Mouse (Mus musculus) myocyte (in vitro differentiated cells): ENCODE measurements around the gene Sema3a. TPM values are rescaled to one million over a fixed set of nuclear protein-coding genes. Genes with fewer than 3 reads are reported as not detected.

Experiments
- H3K27me3 ChIP-seq: one replicate; pipeline ENCODE4 v1.6.1; 2011; ENCODE audit not compliant: control insufficient read depth, insufficient read depth, insufficient read length
- H3K36me3 ChIP-seq: one replicate; pipeline ENCODE4 v1.6.1; 2011; ENCODE audit not compliant: control insufficient read depth, insufficient read depth
- H3K4me2 ChIP-seq: one replicate; pipeline ENCODE4 v1.6.1; 2011; ENCODE audit warnings: low read depth, control low read depth
- H3K4me3 ChIP-seq: one replicate; pipeline ENCODE4 v1.5.1; 2011; ENCODE audit warnings: mild to moderate bottlenecking, control low read depth, moderate library complexity
- H3K79me2 ChIP-seq: one replicate; pipeline ENCODE4 v1.6.1; 2011; ENCODE audit not compliant: control insufficient read depth, insufficient read depth
- H3ac ChIP-seq: one replicate; pipeline ENCODE4 v1.6.1; 2011; ENCODE audit not compliant: control insufficient read depth, insufficient read length
- CEBPB ChIP-seq: IDR thresholded peaks from 2 replicates; pipeline ENCODE4 v1.6.1; 2011; ENCODE audit warnings: mild to moderate bottlenecking, moderate library complexity; ENCODE audit not compliant: poor library complexity, insufficient read depth, severe bottlenecking
- E2F4 ChIP-seq: IDR thresholded peaks from one replicate; pipeline ENCODE4 v1.6.1; 2011; ENCODE audit warnings: mild to moderate bottlenecking, control low read depth, moderate library complexity; ENCODE audit not compliant: insufficient read depth
- MAX ChIP-seq: IDR thresholded peaks from one replicate; pipeline ENCODE4 v1.6.1; 2011; ENCODE audit warnings: low read depth, mild to moderate bottlenecking, control low read depth
- MYOD1 ChIP-seq, 3 experiments: IDR thresholded peaks; one replicate each; pipeline ENCODE4 v1.6.1; 2011; ENCODE audit warnings: control low read depth in 2 of 3, low read depth in 2 of 3, mild to moderate bottlenecking in 2 of 3, moderate library complexity in 1 of 3; ENCODE audit not compliant: insufficient read length in 2 of 3, control insufficient read depth in 1 of 3
- MYOG ChIP-seq, 3 experiments: IDR thresholded peaks; one replicate each; pipeline ENCODE4 v1.6.1; 2011; ENCODE audit warnings: control low read depth in 2 of 3, low read depth in 2 of 3, mild to moderate bottlenecking in 2 of 3; ENCODE audit not compliant: insufficient read length in 2 of 3, control insufficient read depth in 1 of 3, insufficient read depth in 1 of 3
- POLR2A ChIP-seq: IDR thresholded peaks from one replicate; pipeline ENCODE4 v1.6.1; 2011; ENCODE audit warnings: low read depth, mild to moderate bottlenecking, control low read depth, moderate library complexity; ENCODE audit not compliant: insufficient read length
- POLR2AphosphoS2 ChIP-seq: IDR thresholded peaks from one replicate; pipeline ENCODE4 v1.6.1; 2011; ENCODE audit warnings: low read depth, control low read depth; ENCODE audit not compliant: insufficient read length
- REST ChIP-seq: IDR thresholded peaks from one replicate; pipeline ENCODE4 v1.6.1; 2011; ENCODE audit warnings: mild to moderate bottlenecking, control low read depth, moderate library complexity; ENCODE audit not compliant: insufficient read depth, insufficient read length
- SRF ChIP-seq: IDR thresholded peaks from one replicate; pipeline ENCODE4 v1.6.1; 2011; ENCODE audit warnings: low read depth; ENCODE audit not compliant: control insufficient read depth, insufficient read length
- TCF12 ChIP-seq: IDR thresholded peaks from one replicate; pipeline ENCODE4 v1.6.1; 2011; ENCODE audit warnings: mild to moderate bottlenecking, control low read depth; ENCODE audit not compliant: poor library complexity, insufficient read depth, severe bottlenecking
- TCF3 ChIP-seq: IDR thresholded peaks from one replicate; pipeline ENCODE4 v1.6.1; 2011; ENCODE audit warnings: low read depth, control low read depth; ENCODE audit not compliant: insufficient read length
- USF1 ChIP-seq: IDR thresholded peaks from one replicate; pipeline ENCODE4 v1.6.1; 2011; ENCODE audit warnings: low read depth, mild to moderate bottlenecking, control low read depth, moderate library complexity
- polyA plus RNA-seq: library from polyadenylated mRNA; unstranded; fragments of >200 nt; fragmentation: generic; extraction: Trizol; gene quantifications from one replicate; pipeline ENCODE4 v1.2.1, GENCODE M21; 2012; ENCODE audit warnings: missing spikeins

Sema3a gene
- polyA plus RNA-seq, 1 experiment = 7.2 TPM

DNA sequence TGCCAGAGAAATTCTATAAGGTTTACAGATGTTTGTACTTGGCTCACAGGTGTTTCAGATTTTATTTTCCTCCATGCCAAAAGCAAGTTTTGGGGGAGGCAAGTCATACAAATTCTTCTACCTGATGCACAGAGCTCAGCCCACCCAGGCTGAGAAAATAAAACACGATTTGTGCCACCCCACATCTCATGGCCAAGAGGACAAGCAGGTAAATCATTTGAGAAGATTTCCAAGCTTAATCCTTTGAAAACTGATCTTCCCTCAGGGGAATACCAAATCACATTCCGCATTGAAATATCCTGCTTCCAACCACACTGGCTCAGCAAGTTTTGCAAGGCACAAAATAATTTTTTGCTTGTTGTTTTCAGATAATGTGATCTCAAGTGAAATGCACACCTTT lies 206.2 kb downstream of the Sema3a start:
- Histone ChIP-seq H3K36me3 (no peaks in the 10 kb centered on the region), H3K79me2 (no peaks in the 10 kb centered on the region), H3K27me3 (no peaks in the 10 kb centered on the region), H3K4me2 (no peak overlapping the region), H3ac (no peak overlapping the region), H3K4me3 (no peak overlapping the region)
- TF ChIP-seq REST = no peak
- no peak for TF ChIP-seq TCF3
- no peak for TF ChIP-seq CEBPB
- TF ChIP-seq TCF12 = no peak
- TF ChIP-seq E2F4 = no peak
- no peak for TF ChIP-seq MYOG (IDR thresholded peaks at IDR 0.05; ENCODE audit: control insufficient read depth in 1 of 3, insufficient read depth in 1 of 3, insufficient read length in 2 of 3, low read depth in 2 of 3)
- no peak for TF ChIP-seq SRF
- no peak for TF ChIP-seq POLR2A

DNA sequence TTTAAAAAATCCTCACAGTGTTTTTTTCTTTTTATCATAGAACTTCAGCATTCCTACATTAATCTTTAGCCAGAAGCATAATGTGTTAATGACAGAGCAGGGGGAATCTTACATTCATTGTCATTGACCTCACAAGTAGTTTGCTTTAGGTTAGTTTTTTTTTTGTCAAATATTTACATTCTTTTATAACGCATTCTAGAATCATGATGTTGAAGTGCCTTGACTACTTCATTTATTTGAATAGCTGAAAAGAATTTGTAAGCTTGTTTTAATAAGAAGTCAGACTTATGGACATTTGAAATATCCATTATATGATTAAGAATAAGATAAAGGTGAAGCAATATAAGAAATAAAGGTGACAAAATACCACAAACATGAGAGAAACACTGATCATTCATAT lies 212.5 kb downstream of the Sema3a start:
- no peak overlapping the region for H3K4me3 ChIP-seq
- TF ChIP-seq TCF3 = no peak
- no peak for TF ChIP-seq E2F4
- no peak for TF ChIP-seq TCF12
- TF ChIP-seq USF1 = no peak
- TF ChIP-seq SRF = no peak
- no peak for TF ChIP-seq MYOD1 (IDR thresholded peaks at IDR 0.05; ENCODE audit: control insufficient read depth in 1 of 3, insufficient read length in 2 of 3, low read depth in 2 of 3)
- no peak for TF ChIP-seq REST
- TF ChIP-seq CEBPB = no peak
- TF ChIP-seq MAX = no peak
- no peak for TF ChIP-seq MYOG (IDR thresholded peaks at IDR 0.05; ENCODE audit: control insufficient read depth in 1 of 3, insufficient read depth in 1 of 3, insufficient read length in 2 of 3, low read depth in 2 of 3)
- no peak for TF ChIP-seq POLR2A

DNA sequence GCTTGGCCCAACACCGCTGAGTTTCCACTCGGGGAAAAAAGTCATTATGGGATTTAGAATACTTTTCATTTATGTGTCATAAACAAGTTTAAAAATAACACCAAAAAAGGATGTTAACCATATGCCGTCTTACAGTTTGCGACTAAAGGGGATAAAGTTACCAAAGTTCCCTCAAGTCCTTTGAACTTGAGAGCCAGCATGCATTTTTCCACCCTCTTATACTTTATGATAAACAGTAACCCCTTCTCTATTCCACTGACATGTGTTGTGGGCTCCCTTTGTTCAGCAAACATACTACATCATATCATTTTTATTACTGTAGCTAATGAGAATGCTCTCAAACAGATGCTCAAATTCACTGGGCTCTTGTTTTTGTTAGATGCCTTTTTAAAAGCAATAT lies 221.9 kb downstream of the Sema3a start:
- TF ChIP-seq MYOD1 (IDR thresholded peaks at IDR 0.05; ENCODE audit: control insufficient read depth in 1 of 3, insufficient read length in 2 of 3, low read depth in 2 of 3) = no peak
- no peak for TF ChIP-seq MYOG (IDR thresholded peaks at IDR 0.05; ENCODE audit: control insufficient read depth in 1 of 3, insufficient read depth in 1 of 3, insufficient read length in 2 of 3, low read depth in 2 of 3)
- TF ChIP-seq MAX = no peak
- TF ChIP-seq POLR2AphosphoS2 = no peak
- TF ChIP-seq REST = no peak
- no peak for TF ChIP-seq CEBPB
- TF ChIP-seq E2F4 = no peak
- no peak for TF ChIP-seq POLR2A
- no peak for TF ChIP-seq SRF
- TF ChIP-seq TCF12 = no peak
- TF ChIP-seq TCF3 = no peak
- no peak for TF ChIP-seq USF1
- Histone ChIP-seq H3K4me2 (no peak overlapping the region), H3K4me3 (no peak overlapping the region), H3K79me2 (no peaks in the 10 kb centered on the region), H3K36me3 (no peaks in the 10 kb centered on the region), H3ac (no peak overlapping the region), H3K27me3 (no peaks in the 10 kb centered on the region)

More for the DNA sequence above, 212.5 kb downstream of the Sema3a start:
- Histone ChIP-seq H3K4me2 (no peak overlapping the region), H3ac (no peak overlapping the region), H3K79me2 (no peaks in the 10 kb centered on the region), H3K27me3 (no peaks in the 10 kb centered on the region), H3K36me3 (no peaks in the 10 kb centered on the region)

DNA sequence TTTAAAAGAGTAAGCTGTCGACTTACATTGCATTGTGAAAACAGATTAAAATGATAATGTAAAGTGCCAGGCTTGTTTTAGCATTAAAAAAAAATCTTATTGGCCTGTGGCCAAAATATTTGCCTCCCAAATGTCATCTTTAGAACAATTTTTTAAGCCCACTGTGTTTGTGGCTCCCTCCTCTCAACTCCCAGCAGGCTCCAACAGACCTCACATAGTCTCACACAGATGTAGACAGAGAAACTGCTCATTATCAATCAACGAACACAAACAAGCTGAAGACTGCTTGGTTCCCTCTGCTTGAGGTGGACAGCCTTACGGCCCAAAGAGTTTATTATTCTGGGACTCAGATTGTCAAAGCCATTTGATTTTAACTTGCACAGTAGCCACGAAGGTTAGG lies 226.4 kb downstream of the Sema3a start:
- no peak overlapping the region for H3K4me2 ChIP-seq
- H3K36me3 ChIP-seq = no peaks in the 10 kb centered on the region
- no peak overlapping the region for H3K4me3 ChIP-seq
- TF ChIP-seq TCF3 (no peak), MYOG (IDR thresholded peaks at IDR 0.05; ENCODE audit: control insufficient read depth in 1 of 3, insufficient read depth in 1 of 3, insufficient read length in 2 of 3, low read depth in 2 of 3) (no peak), USF1 (no peak), REST (no peak)
- no peaks in the 10 kb centered on the region for H3K27me3 ChIP-seq
- H3ac ChIP-seq = no peak overlapping the region
- no peaks in the 10 kb centered on the region for H3K79me2 ChIP-seq

DNA sequence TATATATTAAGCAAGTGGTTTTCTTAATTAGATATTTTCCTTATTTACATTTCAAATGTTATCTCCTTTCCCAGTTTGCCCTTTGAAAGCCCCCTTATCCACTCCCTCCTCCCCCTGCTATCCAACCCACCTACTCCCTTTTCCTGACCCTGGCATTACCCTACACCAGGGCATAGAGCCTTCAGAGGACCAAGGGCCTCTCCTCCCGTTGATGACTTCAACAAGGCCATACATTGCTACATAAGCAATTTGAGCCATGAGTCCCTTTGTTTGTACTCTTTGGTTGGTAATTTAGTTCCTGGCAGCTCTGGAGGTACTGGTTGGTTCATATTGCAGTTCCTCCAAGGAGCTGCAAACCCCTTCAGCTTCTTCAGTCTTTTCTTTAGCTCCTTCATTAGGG lies 227.8 kb downstream of the Sema3a start:
- H3ac ChIP-seq = no peak overlapping the region
- H3K79me2 ChIP-seq = no peaks in the 10 kb centered on the region
- no peak overlapping the region for H3K4me2 ChIP-seq
- H3K4me3 ChIP-seq = no peak overlapping the region
- TF ChIP-seq TCF12 (no peak), USF1 (no peak), CEBPB (no peak), MYOG (IDR thresholded peaks at IDR 0.05; ENCODE audit: control insufficient read depth in 1 of 3, insufficient read depth in 1 of 3, insufficient read length in 2 of 3, low read depth in 2 of 3) (no peak), E2F4 (no peak), POLR2A (no peak), MAX (no peak), POLR2AphosphoS2 (no peak), MYOD1 (IDR thresholded peaks at IDR 0.05; ENCODE audit: control insufficient read depth in 1 of 3, insufficient read length in 2 of 3, low read depth in 2 of 3) (no peak), TCF3 (no peak), SRF (no peak), REST (no peak)
- H3K36me3 ChIP-seq = no peaks in the 10 kb centered on the region
- H3K27me3 ChIP-seq = no peaks in the 10 kb centered on the region
